Mouse (Mus musculus) adrenal gland, postnatal 14 days (tissue): ENCODE measurements around the gene Dnmt3a. TPM values are rescaled to one million over a fixed set of nuclear protein-coding genes. Genes with fewer than 3 reads are reported as not detected.

ENCODE experiments used
- DNase-seq: peaks from one replicate; pipeline ENCODE4 v3.0.0; 2021; ENCODE audit warnings: mixed read lengths
- total RNA-seq: library from RNA; stranded (reverse); gene quantifications from 2 replicates; pipeline ENCODE4 v1.2.3, GENCODE M21; 2021

The Dnmt3a gene
- total RNA-seq, 1 experiment from 2014 or later, result 95.6 TPM

DNA sequence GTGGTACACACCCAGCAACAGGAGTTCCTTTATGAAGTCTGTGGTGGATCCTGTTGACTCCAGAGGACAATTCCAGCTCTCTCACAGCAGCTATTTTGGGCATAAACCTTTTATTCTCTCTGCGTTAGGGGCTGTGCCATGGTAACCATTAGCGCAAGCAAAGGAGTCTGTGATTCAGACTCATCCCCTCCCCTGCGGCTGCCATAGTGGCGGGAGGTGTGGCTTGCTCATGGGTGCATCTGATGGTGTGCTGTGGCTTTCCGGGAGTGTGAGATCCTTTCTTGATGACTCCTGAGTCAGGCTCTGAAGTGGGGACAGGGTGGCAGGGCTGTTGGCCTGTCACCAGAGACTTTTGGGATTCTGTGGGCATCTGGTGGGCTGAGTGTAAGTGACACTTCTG is 17.6 kb downstream of the Dnmt3a start:
- peak; percentile 32 for DNase-seq

DNA sequence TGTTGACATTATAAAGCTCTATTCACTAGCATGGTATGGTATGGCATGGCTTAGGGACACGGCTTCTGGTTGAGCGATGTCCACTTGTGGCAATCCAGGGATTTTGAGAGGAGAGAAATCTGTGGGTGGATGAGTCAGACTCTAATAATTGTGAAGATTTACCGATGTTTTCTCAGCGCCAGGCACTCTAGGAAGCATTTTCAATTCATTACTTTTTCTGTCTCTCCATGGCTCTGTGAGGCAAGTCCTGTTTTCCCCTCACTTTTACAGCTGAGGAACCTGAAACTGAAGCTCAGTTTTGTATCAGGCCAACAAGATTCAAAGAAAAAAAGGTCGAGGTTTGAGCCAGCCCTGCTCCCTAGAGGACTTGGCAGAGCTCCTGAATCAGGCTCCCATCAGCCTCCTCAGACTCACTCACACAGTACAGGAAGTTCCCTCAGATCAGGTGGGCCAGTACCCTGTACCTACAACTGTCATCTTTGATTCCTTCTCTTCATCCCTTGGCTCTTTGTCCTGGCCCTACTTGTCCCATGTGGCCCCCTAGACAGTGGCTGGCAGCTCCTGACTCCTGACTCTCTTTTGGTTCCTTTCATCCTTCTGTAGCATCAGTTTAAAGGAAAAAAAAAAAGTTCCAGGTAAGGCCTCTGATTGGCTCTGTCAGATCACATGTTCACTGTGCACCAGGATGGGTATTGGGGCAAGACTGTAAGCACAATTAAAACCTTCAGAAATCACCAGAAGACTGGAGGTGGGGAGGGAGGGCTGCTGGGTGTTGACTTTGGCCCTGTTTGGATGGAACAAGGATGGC is 19.3 kb downstream of the Dnmt3a start:
- peak; percentile 31 for DNase-seq

DNA sequence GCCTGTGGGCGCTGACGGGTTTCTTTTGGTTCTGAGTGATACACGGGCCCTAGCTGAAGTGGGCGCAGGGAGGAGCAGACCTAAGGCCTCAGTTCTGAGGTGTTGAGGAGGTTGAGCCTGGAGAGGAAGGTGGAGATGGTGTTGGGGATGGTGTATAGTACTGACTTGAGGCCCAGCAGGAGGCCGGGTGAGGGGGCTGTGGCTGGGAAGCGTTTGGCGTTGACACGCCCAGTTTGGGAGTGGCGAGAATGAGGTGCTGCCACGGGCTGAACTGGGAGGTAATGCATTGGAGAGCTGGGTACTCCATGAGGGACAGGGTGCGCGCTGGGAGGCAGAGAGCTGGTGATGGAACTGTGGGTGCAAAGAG is 19.9 kb downstream of the Dnmt3a start:
- no peak for DNase-seq

DNA sequence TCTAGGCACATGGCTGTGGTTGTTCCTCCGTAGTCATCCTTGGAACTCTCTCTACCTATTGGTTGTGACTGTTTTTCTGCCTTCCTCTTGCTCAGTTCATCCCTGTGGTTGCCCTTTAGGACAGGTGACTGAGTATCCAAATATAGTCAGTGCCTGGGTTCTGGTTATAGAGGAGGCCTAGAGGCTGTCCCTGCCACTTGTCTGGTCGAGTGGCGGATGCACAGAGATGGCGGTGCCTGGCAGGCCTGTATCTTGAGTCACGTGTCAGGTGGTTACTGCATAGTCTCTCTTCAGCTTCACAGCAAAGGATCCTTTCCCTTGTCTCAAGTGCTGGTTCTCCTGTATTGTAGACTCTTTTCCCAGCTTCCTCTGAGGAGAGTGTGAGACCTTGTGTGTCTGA is 22.0 kb downstream of the Dnmt3a start:
- DNase-seq, result no peak

DNA sequence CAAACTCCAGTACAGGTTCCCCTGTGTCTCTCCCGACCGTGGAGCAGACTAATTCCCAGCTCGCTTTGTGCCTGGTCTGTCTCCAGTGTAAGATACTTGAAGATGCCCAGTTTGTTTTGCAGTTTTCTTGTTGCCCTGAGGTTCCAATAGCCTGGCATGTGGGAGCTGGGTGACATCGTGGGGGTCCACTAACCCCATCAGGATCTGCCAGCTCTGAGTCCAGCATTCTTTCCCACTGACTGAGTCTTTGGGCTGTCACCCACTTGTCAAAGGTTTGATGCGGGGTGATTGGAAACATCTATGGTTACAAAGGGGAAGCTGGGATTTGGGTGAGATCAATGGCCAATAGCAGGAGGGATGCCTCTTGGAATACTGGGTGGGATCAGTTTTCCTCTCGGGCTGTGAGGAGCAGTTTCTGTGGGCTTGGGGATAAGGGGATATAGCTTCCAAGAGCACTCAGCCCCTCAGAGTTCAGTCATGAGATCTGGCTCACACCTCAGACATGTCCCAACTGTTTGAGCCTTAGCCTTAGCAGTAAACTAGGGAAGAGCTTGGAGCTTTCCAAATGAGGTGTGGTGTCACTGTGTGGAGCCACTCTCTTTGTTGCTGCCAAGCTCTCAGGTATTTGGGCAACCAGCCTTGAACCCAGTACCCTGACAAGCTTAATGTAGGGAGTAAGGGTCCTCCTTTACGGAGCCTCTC is 27.4 kb downstream of the Dnmt3a start:
- no peak for DNase-seq

DNA sequence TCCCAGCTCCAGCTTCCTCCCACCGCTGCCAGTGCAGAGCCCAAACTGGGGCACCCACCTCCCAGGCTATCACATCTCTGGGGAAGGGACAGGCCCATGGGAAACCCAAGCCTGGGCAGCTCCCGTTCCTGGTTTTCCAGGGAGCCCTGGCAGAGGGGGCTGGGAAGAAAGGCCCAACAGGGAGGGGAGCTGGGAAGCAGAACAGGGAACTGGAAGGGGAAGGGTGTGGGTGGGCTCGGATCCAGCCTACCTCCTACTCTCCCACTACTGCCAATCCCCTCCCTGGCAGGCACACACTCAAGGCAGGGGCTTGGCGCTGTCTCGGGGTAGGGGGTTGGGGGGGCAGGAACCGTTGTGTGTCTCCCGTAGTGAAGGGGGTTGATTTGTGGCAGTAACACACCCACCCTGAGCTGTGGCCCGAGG is 28.1 kb downstream of the Dnmt3a start:
- DNase-seq, result peak; percentile 84

DNA sequence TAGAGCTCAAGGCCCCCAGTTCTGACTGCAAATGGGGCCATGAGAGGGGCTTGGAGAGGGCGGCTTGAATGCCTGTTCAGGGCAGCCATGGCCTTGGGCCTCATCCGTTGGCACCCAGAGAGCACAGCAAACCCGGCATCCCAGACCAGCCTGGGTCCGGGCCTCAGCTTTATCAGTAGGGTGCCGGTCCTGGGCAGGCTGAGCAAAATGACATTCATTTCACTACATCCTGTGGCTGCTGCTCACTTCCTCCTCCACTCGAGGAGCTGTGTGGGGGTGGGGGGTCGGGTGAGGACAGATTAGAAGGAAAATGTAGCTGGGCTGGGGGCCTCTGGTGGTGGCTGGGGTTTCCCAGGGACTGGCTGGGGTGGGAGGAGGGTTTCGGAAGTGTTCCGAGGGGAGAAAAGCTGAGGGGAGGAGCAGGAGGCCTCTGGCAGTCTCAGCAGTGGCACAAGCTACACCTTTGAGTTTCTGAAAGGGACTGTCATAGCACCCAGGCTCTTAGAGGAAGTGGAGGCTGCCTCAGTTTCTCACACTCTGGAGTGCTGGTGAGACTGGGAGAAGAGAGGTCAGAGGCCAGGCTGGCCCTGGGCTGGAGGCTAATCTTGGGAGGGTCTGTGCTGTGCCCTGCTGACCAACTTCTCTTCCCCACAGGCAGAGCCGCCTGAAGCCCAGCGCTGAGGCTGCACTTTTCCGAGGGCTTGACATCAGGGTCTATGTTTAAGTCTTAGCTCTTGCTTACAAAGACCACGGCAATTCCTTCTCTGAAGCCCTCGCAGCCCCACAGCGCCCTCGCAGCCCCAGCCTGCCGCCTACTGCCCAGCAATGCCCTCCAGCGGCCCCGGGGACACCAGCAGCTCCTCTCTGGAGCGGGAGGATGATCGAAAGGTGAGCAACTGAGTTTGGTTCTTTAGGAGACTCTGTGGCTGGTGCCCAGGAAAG is 28.8 kb downstream of the Dnmt3a start:
- peak; percentile 81 for DNase-seq

DNA sequence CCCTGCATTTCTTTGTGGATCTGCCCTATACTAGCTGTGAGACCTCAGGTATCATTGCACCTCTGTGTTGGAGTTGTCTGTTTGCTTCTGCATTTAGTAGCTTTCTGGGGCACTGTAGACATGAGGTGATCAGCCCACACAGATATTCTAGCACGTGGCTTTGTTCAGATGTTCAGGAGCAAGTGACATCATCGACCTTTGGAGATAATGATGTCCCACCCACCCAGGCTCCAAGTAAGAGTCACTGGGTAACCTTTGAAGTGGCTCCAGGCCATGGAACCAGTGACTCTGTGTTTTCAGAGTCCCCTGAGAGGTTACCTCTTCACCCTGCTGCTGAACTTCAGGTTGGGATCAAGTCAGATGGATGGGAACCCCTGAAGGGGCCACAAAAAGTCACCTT is 29.8 kb downstream of the Dnmt3a start:
- DNase-seq, result no peak

DNA sequence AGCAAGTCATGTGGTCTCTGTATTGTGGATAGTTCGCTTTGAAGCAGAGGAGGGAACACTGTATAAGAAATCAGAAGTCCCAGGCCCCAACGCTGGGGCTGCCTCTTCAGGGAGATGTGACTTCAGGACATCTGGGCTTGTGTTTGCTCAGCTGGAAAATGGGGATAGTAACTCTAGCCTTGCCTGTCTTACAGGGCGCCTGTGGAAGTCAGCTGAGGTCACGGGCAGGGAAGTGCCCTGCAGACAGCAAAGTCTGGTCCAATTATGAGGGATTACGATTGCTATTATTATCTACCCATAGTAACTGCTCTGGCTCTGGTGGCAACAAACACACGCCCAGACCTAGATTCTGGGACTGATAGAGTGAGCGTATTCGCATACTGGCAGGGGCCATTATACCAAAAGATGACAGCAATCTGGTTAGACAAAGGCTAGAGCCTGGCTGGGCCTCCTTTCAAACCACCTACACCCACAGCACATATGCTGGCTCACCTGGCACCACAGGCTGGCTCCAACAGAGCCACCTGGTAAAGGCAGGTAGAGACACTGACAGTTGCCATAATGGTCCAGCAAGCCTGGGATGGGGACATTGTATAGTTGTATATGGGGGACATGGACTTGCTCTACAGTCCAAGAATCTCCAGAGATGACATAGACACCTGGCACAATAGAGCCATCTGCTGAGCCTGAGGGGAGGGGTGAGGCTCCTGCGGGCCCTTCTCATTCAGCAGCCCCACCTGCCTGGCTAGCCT is 31.4 kb downstream of the Dnmt3a start:
- no peak for DNase-seq

DNA sequence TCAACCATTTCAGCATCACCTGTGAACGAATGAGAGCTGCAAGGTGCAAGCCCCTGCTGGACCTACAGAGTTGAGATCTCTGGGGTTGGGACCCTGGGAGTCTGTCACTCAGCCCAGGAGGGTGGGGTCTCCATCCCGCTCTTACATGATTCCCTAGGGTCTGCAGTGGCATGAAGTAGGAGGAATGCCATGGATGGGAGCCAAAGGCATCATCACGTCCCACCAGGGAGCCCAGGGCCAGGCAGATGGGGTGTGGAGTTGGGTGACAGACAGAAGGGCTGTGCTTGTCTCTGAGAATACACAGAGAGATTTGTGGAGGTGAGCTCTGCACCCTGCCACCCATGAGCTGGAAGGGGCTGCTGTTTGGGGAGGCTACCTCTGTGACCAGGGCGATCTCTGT is 32.2 kb downstream of the Dnmt3a start:
- DNase-seq, result no peak

DNA sequence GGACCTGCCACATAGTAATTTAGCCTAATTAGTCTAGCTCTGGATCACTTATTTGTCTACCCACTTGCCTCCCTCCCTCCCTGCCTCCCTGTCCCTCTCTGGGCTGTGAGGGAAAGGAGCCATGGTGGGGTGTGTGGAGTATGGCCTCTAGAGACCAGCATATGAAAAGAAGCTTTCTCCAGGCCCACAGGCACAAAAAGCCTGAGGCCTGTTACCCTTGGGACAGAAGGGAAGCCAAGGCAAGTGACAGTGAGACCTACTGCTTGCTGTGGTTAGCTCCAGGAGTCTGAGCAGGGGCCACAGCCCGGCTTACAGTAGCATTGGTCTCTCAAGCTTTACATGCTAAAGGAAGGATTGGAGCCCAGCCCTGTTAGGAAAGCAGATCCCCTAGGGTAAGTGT is 33.9 kb downstream of the Dnmt3a start:
- DNase-seq, result no peak

DNA sequence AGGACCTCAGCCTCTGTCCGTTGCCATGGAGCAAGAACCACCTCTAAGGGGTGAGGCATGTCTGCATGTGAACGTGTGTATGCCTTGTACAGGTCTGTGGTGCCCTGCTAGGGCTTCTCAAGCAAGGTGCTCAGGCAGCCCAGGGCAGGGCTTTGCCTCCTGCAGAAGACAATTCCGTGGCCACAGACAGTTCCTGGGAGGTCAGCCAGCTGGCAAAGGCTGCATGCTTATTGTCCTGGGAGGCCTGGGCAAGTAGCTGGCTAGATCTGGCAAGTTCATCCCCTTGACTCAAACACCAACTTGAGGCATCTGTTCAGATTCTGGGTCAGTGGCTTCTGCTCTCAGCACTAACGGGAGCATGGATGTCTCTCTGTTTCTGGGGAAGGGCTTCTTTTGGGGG is 35.3 kb downstream of the Dnmt3a start:
- DNase-seq, result peak; percentile 77

DNA sequence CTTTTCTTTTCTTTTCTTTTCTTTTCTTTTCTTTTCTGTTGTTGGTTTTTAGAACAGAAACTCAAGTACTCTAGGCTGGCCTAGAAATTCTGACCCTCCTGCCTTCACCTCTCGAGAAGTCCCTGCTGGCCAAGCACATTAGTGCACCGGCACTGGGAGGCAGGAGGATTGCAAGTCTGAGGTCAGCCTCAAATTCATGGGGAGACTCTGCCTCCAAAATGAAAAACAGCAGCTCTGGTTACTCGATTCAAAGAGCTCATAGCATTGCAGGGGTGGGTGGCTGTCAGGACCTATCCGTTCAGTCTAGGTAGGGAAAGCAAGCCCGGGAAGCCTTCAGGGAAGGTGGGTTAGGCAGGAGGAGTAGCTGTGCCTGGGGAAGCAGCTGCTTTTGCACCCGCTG is 37.0 kb downstream of the Dnmt3a start:
- no peak for DNase-seq

DNA sequence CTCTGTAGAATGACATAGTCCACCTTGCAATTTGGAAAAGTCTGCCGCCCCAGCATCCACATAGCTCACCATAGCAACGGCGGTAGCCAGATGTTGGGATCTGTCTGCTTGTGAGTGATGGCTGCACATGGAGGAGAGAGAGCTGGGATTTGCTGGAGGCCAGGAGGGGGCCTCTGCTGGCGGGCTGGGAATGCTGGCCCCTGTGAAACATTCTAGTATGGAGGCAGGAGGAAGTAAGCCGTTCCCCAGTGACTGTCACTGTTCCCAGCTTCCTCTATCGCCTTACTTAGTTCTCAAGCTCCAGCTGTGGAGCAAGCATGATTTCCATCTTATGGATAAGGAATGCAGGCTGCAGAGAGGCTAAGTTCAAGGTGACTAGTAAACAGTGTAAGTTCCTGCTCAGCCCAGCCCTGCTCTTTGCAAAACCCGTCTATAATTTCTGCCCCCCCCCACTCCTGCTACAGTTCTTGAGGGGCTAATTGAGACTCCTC is 37.6 kb downstream of the Dnmt3a start:
- no peak for DNase-seq

DNA sequence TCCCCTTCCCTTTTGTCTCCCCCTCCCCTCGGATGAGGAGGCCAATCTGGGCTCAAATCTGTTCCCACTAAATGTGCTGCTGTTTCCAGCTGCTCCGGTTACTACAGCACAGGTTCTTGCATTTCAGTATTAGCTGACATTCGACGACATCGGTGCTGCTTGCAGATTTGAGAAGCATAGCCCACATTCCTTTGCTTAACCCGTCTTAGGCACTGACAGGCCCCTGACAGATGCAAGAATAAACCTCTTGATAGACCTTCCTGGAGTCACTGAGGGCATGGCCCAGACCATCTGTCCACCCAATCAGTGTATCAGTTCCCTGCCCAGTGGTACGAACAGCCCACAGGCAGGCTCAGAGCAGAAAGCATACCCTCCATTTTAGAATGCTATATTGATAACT is 38.1 kb downstream of the Dnmt3a start:
- no peak for DNase-seq

DNA sequence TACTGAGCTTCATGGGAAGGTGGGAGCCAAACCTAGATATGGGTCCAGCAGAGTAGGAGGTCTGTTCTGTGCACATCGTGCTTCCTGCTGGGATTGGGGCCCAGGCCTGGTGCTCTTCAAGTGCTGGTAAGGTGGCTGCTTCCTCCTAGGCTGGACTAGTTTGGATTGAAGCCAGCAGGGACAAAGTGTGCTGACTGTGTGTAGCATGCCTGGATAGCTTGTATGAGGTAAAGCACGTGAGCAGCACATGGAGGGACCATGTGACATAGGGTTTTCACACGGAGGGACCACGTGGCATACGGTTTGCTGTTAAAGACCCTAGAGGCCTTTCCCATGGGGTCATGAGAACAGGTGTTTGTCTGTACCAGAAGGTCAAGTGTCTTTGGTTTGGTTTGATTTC is 38.5 kb downstream of the Dnmt3a start:
- DNase-seq, result no peak

DNA sequence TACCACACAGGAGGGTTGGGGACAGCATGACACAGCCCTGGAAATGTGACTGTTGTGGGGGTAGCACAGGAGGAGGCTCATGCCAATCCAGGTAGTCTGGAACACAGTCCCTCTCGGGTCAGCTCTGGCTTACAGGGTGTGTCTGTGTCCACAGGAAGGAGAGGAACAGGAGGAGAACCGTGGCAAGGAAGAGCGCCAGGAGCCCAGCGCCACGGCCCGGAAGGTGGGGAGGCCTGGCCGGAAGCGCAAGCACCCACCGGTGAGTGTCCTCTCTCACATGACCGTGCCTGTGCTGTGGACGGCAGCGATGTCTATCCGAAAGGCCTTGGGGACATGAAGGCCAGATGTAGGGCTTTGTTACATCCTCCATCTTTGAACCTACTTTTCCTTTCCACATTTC is 43.7 kb downstream of the Dnmt3a start:
- DNase-seq, result no peak

DNA sequence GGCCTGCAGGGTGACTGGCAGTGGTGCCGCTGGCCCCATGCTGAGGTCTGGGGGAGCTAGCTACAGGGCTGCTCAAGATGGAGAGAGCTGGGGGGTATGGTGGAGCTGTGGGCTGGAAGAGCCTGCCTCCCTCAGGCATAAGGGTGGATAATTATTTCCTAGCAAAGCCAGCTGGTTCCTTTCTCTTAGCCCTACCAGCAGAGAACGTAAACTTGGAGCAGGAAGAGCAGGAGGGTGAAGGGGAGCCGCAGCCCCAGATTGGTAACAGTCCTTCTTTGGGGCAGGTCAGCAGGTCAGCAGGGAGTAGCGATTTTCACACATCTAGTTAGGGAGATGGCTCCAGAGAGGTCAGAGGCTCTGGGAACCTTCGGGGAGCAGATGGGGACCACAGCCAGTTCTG is 44.4 kb downstream of the Dnmt3a start:
- no peak for DNase-seq

DNA sequence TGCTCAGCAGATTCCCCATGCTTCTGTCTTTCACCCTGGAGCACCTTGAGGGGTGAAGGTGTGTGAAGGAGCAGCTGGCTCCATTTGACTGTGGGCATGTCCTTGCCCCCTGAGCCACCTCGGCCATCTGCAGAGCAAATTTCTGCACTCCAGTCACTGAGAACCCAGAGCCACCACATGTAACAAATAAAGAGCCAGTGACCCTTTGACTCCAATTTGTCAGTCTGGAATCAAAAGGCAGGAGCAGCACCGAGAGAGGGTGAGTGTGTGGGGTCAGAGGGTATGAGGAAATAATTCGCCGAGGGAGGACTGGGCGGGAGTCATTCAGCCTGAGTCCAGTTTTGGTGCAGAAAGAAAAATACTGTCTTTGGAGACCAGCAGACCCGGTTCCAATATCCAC is 44.9 kb downstream of the Dnmt3a start:
- no peak for DNase-seq

DNA sequence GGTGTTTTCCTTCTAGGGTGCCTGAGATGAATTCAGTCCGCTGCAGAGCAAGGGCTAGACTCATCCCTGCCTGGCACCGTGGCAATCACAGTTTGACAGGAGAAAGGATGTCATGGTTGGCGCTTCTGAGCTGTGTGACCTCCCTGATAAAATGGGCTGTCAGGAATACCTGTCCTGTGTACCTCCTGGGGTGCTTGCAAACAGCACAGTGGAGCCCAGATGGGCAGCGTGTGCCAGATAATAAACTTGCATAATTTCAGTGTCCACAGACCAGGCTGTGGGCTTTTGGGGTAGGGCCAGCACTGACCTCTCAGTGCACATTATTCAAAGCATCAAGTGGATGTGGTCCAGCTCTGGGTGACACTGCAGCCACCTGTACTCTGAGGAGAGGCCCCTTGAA is 45.4 kb downstream of the Dnmt3a start:
- DNase-seq, result no peak

DNA sequence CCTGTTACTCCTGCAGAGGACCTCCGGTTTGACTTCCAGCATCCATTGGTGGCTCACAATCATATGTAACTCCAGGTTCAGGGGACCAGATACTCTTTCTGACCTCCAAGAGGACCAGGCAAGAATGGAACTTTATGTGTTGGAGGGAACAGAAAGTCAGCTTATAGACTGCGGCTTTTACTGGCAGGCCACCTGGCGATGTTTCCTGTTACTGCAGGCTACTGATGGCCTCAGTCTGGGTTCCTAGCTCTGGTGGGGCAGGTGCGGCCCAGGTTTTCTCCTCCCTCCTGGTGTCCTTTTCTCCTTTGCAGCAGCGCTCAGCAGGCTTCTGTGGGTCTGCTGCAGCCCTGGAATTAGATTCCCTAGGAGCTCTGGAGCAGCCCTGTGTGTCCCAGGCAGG is 46.7 kb downstream of the Dnmt3a start:
- DNase-seq, result no peak

DNA sequence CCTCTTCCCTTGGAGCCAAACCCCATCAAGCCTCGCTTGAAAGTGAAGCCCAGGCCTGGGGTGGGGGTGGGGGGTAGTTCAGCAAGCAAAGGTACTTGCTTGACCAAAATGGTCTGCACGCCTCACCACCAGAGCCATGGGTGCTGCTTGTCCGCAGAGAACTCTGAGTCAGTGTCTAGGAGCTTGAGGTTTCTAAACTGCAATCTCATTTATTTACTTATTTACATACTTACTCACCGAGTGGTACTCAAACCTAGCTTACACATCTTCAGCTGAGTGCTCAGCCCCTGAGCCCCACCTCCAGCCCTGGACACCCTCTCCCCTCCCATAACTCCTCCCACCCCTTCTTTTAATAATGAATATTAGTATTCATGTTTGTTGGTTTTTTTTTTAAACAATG is 48.6 kb downstream of the Dnmt3a start:
- no peak for DNase-seq
